Mouse (Mus musculus) midbrain, embryonic 12.5 days (tissue): ENCODE data around the gene Rcn3. TPM values are rescaled to one million over a fixed set of nuclear protein-coding genes. Genes with fewer than 3 reads are reported as not detected.
"Not testable (repeated sequence)": the region's sequence is repeated elsewhere in the genome, so short reads cannot be mapped to it uniquely, and the experiment has no call there.

ENCODE experiments used
- ATAC-seq: fragments of 200-750 bp; cut with Nextera tagmentation; 2 replicates; pipeline ENCODE4 v1.8.0; 2017; ENCODE audit warnings: low read depth, moderate TSS enrichment, moderate library complexity; ENCODE audit not compliant: low FRiP score
- H3K27ac ChIP-seq: fragments of 300-500 bp; sonication (generic); replicated peaks from 2 replicates; pipeline ENCODE4 v1.5.1; 2016; ENCODE audit warnings: mild to moderate bottlenecking
- H3K27me3 ChIP-seq: fragments of 300-500 bp; sonication (generic); 2 replicates; pipeline ENCODE4 v1.6.1; 2016; ENCODE audit warnings: mild to moderate bottlenecking
- H3K36me3 ChIP-seq: fragments of 300-500 bp; sonication (generic); 2 replicates; pipeline ENCODE4 v1.6.1; 2016
- H3K4me1 ChIP-seq: fragments of 300-500 bp; sonication (generic); 2 replicates; pipeline ENCODE4 v1.6.1; 2016
- H3K4me2 ChIP-seq: fragments of 300-500 bp; sonication (generic); replicated peaks from 2 replicates; pipeline ENCODE4 v1.6.1; 2016; ENCODE audit warnings: mild to moderate bottlenecking, moderate library complexity
- H3K4me3 ChIP-seq: fragments of 300-500 bp; sonication (generic); 2 replicates; pipeline ENCODE4 v1.5.1; 2016; ENCODE audit warnings: mild to moderate bottlenecking
- H3K9ac ChIP-seq: fragments of 300-500 bp; sonication (generic); replicated peaks from 2 replicates; pipeline ENCODE4 v1.6.1; 2016; ENCODE audit warnings: mild to moderate bottlenecking, moderate library complexity
- H3K9me3 ChIP-seq: fragments of 300-500 bp; sonication (generic); 2 replicates; pipeline ENCODE4 v1.6.1; 2016; ENCODE audit warnings: mild to moderate bottlenecking
- WGBS: fragments of 180-500 bp; shearing (Covaris S2); methylation state at CpG from one replicate; pipeline ENCODE4 v1.1.7; 2016; 5-methylcytosine and 5-hydroxymethylcytosine counted together
- polyA plus RNA-seq: library from polyadenylated mRNA; unstranded; fragments of >200 nt; fragmentation: Nextera tagmentation; extraction: Ambion mirVana; gene quantifications from 2 replicates; pipeline ENCODE4 v1.2.1, GENCODE M21; 2016

The Rcn3 gene
- polyA plus RNA-seq, 1 experiment from 2014 or later = 151 TPM

DNA sequence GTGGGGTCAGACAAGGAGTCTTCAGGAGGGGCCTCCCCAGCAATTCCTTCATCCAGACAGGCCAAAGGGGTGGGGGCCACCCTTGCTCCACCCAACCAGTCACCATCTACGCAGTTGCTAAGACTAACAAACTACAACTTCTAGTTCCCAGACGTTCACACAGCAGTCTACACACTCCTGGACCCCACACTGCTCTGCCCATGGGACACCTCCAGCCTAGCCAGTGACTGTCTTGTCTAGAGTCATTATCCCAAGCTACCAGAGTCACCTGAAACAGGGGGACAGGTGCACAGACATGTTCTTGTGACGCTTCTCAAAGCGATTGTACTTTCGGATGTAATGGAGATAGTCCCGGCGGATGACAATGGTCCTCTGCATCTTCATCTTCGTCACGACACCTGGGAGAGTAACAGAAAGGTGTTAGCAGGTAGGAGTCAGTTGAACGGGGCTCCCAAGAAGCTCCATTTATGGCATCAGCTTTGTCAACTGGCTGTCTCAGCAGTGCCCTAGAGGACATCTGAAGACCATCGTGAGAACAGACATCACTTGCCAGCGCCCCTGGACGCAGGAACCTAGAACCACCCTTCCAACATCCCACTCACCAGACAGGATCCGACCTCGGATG, 30.7 kb upstream of the Rcn3 start:
- no peaks in the 10 kb centered on the region for H3K27me3 ChIP-seq
- 88% methylated on average over 15 of the region's 15 CpGs for WGBS
- H3K27ac ChIP-seq = peak overlapping the region; percentile 81; the same call in 1 of the 2 replicates
- no peaks in the 10 kb centered on the region for H3K9me3 ChIP-seq
- H3K4me2 ChIP-seq = peak overlapping the region; percentile 86
- peak overlapping the region; percentile 97 for H3K9ac ChIP-seq
- H3K4me3 ChIP-seq = peak overlapping the region; percentile 88
- peaks cover 50% of the 10 kb centered on the region for H3K4me1 ChIP-seq
- no peak for ATAC-seq
- peaks cover 79% of the 10 kb centered on the region for H3K36me3 ChIP-seq

DNA sequence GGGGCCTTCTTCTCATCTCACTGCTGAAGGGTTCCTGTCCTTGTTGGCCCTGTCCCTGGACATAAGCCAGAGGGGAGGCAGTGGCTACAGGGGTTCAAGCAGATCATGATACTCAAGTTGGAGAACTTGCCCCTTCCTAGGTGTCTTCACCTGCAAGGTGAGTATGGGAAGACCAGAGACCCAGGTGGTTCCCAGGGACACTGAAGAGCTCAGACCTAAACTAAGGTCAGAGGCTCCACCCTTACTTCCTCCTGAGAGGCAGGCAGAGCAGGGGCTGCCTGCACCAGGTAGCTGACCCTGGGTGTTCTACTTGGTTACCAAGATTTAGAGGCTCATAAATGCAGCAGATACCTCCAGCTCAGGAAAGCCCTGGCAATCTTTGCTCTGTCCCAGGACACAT, 29.9 kb upstream of the Rcn3 start:
- no peak for ATAC-seq
- Histone ChIP-seq H3K27me3 (no peaks in the 10 kb centered on the region), H3K36me3 (peaks cover 76% of the 10 kb centered on the region), H3K27ac (no peak overlapping the region), H3K4me3 (0 out of 2 replicates have a peak overlapping the region, but pooled peaks have one; percentile 9), H3K9me3 (no peaks in the 10 kb centered on the region), H3K4me1 (peaks cover 43% of the 10 kb centered on the region), H3K9ac (no peak overlapping the region), H3K4me2 (no peak overlapping the region)

DNA sequence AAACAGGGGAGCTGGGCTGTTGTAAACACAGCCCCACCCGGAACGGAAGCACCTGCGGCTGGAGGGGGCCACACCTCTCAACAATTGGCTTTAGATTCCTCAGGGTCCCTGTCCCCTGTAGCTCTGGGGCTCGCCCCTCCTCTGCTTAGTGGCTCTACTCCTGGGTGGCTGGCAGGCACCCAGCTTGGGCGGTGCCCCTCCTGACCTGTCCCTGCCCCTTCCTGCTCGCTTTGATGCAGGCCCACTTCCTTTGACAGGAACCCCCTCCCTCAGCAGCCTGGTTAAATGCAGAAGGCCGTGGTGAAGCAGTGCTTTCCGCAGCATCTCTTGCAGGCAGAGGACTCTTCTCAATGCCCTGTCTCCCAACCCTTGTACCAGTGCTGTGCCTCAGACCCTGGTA, 29.4 kb upstream of the Rcn3 start:
- H3K9ac ChIP-seq = no peak overlapping the region
- H3K4me3 ChIP-seq = 0 out of 2 replicates have a peak overlapping the region, but pooled peaks have one; percentile 9
- ATAC-seq = no peak
- 81% methylated on average over 8 of the region's 8 CpGs for WGBS
- no peak overlapping the region for H3K27ac ChIP-seq
- H3K4me2 ChIP-seq = no peak overlapping the region
- no peaks in the 10 kb centered on the region for H3K27me3 ChIP-seq
- no peaks in the 10 kb centered on the region for H3K9me3 ChIP-seq
- peaks cover 71% of the 10 kb centered on the region for H3K36me3 ChIP-seq
- H3K4me1 ChIP-seq = peaks cover 38% of the 10 kb centered on the region

DNA sequence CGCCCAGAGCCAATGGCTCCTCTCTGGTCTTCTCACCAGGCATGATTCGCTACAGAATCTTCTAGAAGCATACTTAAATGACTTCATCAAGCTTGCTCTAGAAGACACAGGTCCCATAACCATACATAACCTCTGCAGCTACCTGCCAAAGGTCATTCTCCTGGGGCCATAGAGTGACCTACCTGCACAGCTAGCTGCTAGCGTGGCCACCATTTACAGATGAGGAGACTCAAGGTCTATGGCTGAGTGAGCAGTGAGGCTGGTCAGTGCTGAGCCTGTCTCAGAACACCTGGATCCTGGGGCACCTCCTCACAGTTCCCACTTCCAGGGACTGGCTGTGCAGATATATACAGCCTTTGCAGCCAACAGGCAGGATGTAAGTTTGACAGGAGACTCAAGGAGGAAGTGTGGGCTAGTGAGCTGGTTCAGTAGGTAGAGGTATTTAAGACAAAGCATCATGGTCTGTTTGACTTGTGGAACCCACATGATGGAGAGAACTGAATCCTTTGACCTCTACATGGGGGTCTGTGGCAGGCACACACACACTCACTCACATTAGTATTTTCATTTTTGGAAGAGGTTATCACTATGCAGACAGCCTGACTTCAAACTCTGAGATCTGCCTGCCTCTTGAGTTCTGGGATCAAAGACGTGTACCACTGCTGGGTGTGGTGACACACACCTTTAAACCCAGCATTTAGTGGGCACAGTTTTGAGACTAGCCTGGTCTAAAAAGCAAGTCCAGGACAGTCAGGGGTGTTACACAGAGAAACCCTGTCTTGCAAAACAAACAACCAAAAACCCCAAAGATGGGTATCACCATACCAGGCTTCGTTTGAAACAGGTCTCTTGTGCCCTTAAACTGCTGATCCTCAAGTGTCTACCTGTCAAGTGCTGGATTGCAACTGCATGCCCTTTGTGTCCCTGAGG, 28.0 kb upstream of the Rcn3 start:
- Histone ChIP-seq H3K9ac (no peak overlapping the region), H3K4me3 (no peak overlapping the region), H3K27me3 (no peaks in the 10 kb centered on the region), H3K27ac (no peak overlapping the region), H3K9me3 (no peaks in the 10 kb centered on the region), H3K4me1 (peaks cover 27% of the 10 kb centered on the region), H3K36me3 (peaks cover 57% of the 10 kb centered on the region), H3K4me2 (no peak overlapping the region)
- ATAC-seq = no peak
- 82% methylated on average over 5 of the region's 5 CpGs for WGBS

DNA sequence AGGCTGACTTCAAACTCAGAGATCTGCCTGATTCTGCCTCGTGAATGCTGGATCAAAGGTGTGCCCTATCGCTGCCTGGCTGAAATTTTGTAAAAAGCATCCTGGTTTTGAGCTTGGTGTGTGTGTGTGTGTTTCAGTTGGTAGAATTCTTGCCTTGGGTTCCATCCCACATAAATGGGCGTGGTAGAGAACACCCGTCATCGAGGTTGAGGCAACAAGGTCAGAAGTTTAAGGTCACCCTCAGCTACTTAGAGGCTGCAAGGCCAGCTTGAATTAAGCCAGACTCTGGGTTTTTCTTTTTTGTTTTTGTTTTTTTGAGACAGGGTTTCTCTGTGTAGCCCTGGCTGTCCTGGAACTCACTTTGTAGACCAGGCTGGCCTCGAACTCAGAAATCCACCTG, 26.3 kb upstream of the Rcn3 start:
- Histone ChIP-seq H3K9me3 (no peaks in the 10 kb centered on the region), H3K36me3 (peaks cover 54% of the 10 kb centered on the region), H3K4me3 (no peak overlapping the region), H3K27me3 (no peaks in the 10 kb centered on the region), H3K9ac (no peak overlapping the region), H3K27ac (0 out of 2 replicates have a peak overlapping the region, but pooled peaks have one; percentile 1), H3K4me1 (peaks cover 19% of the 10 kb centered on the region), H3K4me2 (no peak overlapping the region)
- ATAC-seq = no peak
- WGBS = 93% methylated on average over 6 of the region's 6 CpGs

DNA sequence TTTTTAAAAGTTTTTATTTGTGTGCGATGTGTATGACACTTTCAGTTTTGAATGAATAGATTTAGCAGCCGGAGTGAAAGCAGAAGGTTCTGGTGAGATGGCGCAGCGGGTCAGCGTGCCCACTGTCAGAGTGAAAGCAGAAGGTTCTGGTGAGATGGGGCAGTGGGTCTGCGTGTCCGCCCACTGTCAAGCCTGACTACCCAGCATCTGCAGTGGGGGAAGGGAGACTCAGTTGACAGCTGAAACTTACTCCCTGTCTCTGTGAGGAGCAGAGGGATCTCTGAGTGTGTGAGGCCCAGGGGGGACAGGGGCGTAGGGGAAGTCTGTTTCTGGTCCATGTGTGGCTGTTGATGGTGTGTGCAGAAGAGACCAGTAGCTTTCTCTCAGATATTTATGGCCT, 25.5 kb upstream of the Rcn3 start:
- H3K9me3 ChIP-seq = no peaks in the 10 kb centered on the region
- H3K36me3 ChIP-seq = peaks cover 48% of the 10 kb centered on the region
- no peaks in the 10 kb centered on the region for H3K27me3 ChIP-seq
- no peak overlapping the region for H3K9ac ChIP-seq
- peaks cover 11% of the 10 kb centered on the region; the same call in 1 of the 2 replicates for H3K4me1 ChIP-seq
- no peak overlapping the region for H3K4me3 ChIP-seq
- 78% methylated on average over 8 of the region's 8 CpGs for WGBS
- H3K27ac ChIP-seq = 0 out of 2 replicates have a peak overlapping the region, but pooled peaks have one; percentile 1
- no peak overlapping the region for H3K4me2 ChIP-seq
- ATAC-seq = no peak

DNA sequence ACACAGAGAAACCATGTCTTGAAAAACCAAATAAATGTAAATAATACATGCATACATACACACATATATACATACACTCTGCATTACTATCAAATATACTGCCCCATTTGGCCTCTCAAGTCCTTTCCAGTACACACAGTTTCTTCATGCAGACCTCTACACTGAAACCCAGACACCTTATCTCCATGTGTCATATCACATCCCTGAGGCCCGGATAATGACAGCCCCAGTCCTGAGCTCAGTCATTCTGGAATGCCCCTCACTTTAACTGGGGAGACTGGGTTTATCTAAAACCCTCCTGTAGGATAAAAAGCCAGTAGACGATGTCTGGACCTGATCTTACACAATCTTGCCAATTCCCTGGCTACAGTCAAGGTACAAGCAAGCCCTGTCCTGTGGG, 21.5 kb upstream of the Rcn3 start:
- H3K4me1 ChIP-seq = no peaks in the 10 kb centered on the region
- no peak for ATAC-seq
- WGBS = 88% methylated on average over 2 of the region's 2 CpGs
- no peaks in the 10 kb centered on the region for H3K27me3 ChIP-seq
- 0 out of 2 replicates have a peak, but pooled peaks cover 10% of the 10 kb centered on the region for H3K36me3 ChIP-seq
- H3K4me2 ChIP-seq = no peak overlapping the region
- no peak overlapping the region for H3K9ac ChIP-seq
- H3K4me3 ChIP-seq = no peak overlapping the region
- H3K27ac ChIP-seq = no peak overlapping the region
- H3K9me3 ChIP-seq = no peaks in the 10 kb centered on the region

DNA sequence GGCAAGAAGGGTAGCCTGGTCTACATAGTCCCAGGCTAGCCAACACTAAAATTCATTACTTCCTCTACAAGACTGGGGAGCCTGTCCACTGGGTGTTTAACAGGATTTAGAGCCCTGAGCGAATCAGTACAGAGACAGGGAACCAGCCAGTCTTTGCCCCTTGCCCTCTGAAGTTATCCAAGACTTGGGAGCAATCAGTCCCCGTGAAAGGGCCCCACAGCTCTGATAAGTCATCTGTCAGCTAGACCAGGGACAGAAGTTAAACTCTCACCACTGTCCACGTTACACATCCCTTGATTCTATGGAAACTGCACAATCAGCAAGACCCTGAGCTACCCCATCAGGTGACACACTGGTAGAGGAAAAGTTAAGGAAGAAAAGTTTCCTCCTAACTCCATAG, 20.5 kb upstream of the Rcn3 start:
- Histone ChIP-seq H3K27ac (no peak overlapping the region), H3K27me3 (no peaks in the 10 kb centered on the region), H3K9me3 (no peaks in the 10 kb centered on the region), H3K4me1 (no peaks in the 10 kb centered on the region), H3K4me2 (no peak overlapping the region), H3K9ac (no peak overlapping the region), H3K36me3 (0 out of 2 replicates have a peak, but pooled peaks cover 1% of the 10 kb centered on the region), H3K4me3 (no peak overlapping the region)
- 79% methylated on average over 3 of the region's 3 CpGs for WGBS
- no peak for ATAC-seq

DNA sequence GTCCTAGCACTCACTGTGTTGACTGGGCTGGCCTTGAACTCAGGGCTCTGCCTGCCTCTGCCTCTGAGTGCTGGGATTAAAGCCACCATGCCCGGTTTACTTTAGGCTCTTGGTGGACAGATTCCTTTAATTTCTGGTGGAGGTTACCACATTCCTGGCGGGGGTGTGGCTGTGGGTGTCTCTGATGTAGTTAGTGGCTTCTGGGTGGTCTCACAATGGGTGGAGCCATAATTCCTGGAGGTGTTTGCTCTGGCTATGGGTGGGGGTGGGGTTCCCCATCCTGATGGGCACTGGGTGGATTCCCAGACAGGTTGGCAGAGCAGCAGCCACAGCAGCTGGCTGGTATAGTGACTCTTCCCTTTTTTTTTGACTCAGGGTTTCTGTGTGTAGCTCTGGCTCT, 19.9 kb upstream of the Rcn3 start:
- WGBS = 67% methylated on average over 2 of the region's 2 CpGs

DNA sequence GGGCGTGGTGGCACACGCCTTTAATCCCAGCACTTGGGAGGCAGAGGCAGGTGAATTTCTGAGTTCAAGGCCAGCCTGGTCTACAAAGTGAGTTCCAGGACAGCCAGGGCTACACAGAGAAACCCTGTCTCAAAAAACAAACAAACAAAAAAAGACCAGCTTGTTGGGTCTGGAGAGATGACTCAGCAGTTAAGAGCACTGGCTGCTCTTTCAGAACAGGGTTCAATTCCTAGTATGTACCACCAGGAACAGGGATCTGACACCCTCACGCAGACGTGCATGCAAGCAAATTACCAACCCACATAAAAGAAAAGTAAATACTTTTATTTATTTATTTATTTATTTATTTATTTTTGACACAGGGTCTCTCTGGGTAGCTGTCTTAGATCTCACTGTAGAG, 18.1 kb upstream of the Rcn3 start:
- 91% methylated on average over 4 of the region's 4 CpGs for WGBS
- not testable (repeated sequence) for H3K36me3 ChIP-seq, H3K9me3 ChIP-seq, H3K27ac ChIP-seq, H3K4me3 ChIP-seq, H3K9ac ChIP-seq, H3K4me1 ChIP-seq, H3K27me3 ChIP-seq, ATAC-seq, H3K4me2 ChIP-seq

More for the DNA sequence above, 19.9 kb upstream of the Rcn3 start:
- Histone ChIP-seq H3K27me3 (no peaks in the 10 kb centered on the region), H3K27ac (no peak overlapping the region), H3K9ac (no peak overlapping the region), H3K4me1 (no peaks in the 10 kb centered on the region), H3K4me2 (no peak overlapping the region), H3K36me3 (no peaks in the 10 kb centered on the region), H3K9me3 (no peaks in the 10 kb centered on the region), H3K4me3 (no peak overlapping the region)
- ATAC-seq = no peak

DNA sequence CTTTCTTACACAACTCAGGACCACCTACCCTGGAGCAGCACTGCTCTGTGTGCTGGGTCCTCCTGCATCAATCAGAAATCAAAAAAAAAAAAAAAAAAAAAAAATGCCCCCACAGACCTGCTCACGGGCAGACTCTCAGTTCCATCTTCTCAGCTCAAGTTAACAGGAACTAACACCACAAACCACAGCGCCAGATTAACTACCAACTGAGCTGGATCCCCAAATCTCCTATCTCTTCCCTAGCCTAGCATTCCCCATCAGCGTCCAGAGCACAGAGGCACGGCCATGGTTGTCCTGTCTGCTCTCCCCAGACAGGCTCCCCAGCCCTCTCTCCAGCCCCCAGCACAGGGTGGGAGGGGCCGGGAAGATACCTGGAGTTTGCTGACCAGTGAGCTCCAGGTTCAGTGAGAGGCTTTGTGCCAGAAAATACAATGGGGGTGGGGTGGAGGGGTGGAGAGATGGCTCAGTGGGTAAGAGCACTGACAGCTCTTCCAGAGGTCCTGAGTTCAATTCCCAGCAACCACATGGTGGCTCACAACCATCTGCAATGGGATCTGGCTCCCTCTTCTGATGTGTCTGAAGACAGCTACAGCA, 15.1 kb upstream of the Rcn3 start:
- H3K9me3 ChIP-seq = no peaks in the 10 kb centered on the region
- no peak overlapping the region for H3K27ac ChIP-seq
- H3K4me1 ChIP-seq = peaks cover 6% of the 10 kb centered on the region; the same call in 1 of the 2 replicates
- no peak overlapping the region for H3K4me2 ChIP-seq
- no peak overlapping the region for H3K4me3 ChIP-seq
- no peak for ATAC-seq
- H3K36me3 ChIP-seq = no peaks in the 10 kb centered on the region
- WGBS = 46% methylated on average over 5 of the region's 5 CpGs
- H3K27me3 ChIP-seq = no peaks in the 10 kb centered on the region
- H3K9ac ChIP-seq = no peak overlapping the region

DNA sequence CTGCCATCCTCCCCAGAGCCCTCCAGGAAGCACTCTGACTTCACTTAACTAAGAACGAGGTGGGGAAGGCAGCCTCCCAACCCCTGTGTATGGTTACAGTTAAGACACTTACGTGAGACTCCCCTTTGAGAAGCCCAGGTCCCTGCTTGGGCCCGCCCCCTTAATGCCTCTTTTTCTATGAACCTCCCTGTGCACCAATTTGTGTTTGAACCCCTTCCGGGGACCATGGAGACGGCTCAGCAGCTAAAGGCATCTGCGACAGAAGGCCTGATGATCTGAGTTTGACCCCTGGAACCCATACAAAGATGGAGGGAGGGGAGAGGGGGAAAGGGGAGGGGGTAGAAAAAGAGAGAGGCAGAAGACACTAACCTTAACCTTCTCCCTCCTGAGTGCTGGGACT, 14.4 kb upstream of the Rcn3 start:
- ATAC-seq = no peak
- Histone ChIP-seq H3K4me2 (no peak overlapping the region), H3K4me1 (peaks cover 6% of the 10 kb centered on the region; the same call in 1 of the 2 replicates), H3K27me3 (no peaks in the 10 kb centered on the region), H3K4me3 (no peak overlapping the region), H3K27ac (no peak overlapping the region), H3K9ac (no peak overlapping the region), H3K9me3 (no peaks in the 10 kb centered on the region), H3K36me3 (no peaks in the 10 kb centered on the region)
- 12% methylated on average over 6 of the region's 6 CpGs for WGBS
